Mouse (Mus musculus) left cerebral cortex, adult 18-20 months (tissue): Measurements from ENCODE around the gene Cmpk1. TPM values are rescaled to one million over a fixed set of nuclear protein-coding genes. Genes with fewer than 3 reads are reported as not detected.
"Not testable (repeated sequence)": the region's sequence is repeated elsewhere in the genome, so short reads cannot be mapped to it uniquely, and the experiment has no call there.

Experiments
- DNase-seq, 2 experiments: peaks; one replicate each; pipeline ENCODE4 v3.0.0; 2021 to 2022; ENCODE audit warnings: low spot score in 2 of 2, mixed read lengths in 1 of 2
- long read RNA-seq, 2 experiments: library from polyadenylated mRNA; stranded (forward); transcript quantifications; one replicate each; pipeline ENCODE4 v2.0.0; 2021
- total RNA-seq, 2 experiments: library from RNA; stranded (reverse); gene quantifications; 2 replicates each; pipeline ENCODE4 v1.2.3; 2021

The Cmpk1 gene
- total RNA-seq: 10 to 100 TPM; 68.2 to 79.4 TPM
- long read RNA-seq, experiment 1, transcript Cmpk1-201 (6 exons, 3,170 nt): major isoform, 132 of 135 reads
- long read RNA-seq, experiment 1, partial matches to known transcripts: 2 of 135 reads
- long read RNA-seq, experiment 1, other reads (novel, unspliced or antisense): 1 of 135 reads
- long read RNA-seq, experiment 2, transcript Cmpk1-201 (6 exons, 3,170 nt): major isoform, 123 of 128 reads
- long read RNA-seq, experiment 2, partial matches to known transcripts: 0 of 128 reads
- long read RNA-seq, experiment 2, other reads (novel, unspliced or antisense): 5 of 128 reads

GRCm38 (mm10) chr4:114986591-114987432 lies at the start of gene Cmpk1:
TSS of gene Cmpk1 (minus strand) at chr4:114987241.
- DNase-seq: peak; percentile 85 to 88

- no peak for DNase-seq
Observed at GRCm38 (mm10) chr4:115035043-115035442, 48.0 kb upstream of the Cmpk1 start.

GRCm38 (mm10) chr4:115019997-115020396 lies 33.0 kb upstream of the Cmpk1 start:
- DNase-seq: peak in 1 of 2 experiments; percentile 18

- DNase-seq: no peak
Observed at GRCm38 (mm10) chr4:115014276-115014675, 27.2 kb upstream of the Cmpk1 start.

- DNase-seq: no peak
Observed at GRCm38 (mm10) chr4:115000429-115000795, 13.4 kb upstream of the Cmpk1 start.

- DNase-seq: peak; percentile 97
Observed at GRCm38 (mm10) chr4:114999773-115000428, 12.9 kb upstream of the Cmpk1 start, which contains the start of gene Stil. TSS of gene Stil (plus strand) at chr4:115000159.

GRCm38 (mm10) chr4:114999445-114999772 lies 12.4 kb upstream of the Cmpk1 start:
- DNase-seq: no peak

- DNase-seq: peak; percentile 5 to 44
Observed at GRCm38 (mm10) chr4:114997051-114997450, 10.0 kb upstream of the Cmpk1 start.

GRCm38 (mm10) chr4:114994218-114994617 lies 7.2 kb upstream of the Cmpk1 start:
- DNase-seq: no peak

- no peak for DNase-seq
Observed at GRCm38 (mm10) chr4:114986211-114986590, 840 bp downstream of the Cmpk1 start.

- DNase-seq: no peak
Observed at GRCm38 (mm10) chr4:114983020-114983419, 4.0 kb downstream of the Cmpk1 start.

- DNase-seq: no peak
Observed at GRCm38 (mm10) chr4:114982619-114983018, 4.4 kb downstream of the Cmpk1 start.

GRCm38 (mm10) chr4:114973229-114973740 lies 13.8 kb downstream of the Cmpk1 start:
- no peak for DNase-seq

- DNase-seq: no peak
Observed at GRCm38 (mm10) chr4:114970736-114971135, 16.3 kb downstream of the Cmpk1 start.

GRCm38 (mm10) chr4:114960881-114961280 lies 26.2 kb downstream of the Cmpk1 start:
- DNase-seq: not testable (repeated sequence)

- no peak for DNase-seq
Observed at GRCm38 (mm10) chr4:114959533-114959932, 27.5 kb downstream of the Cmpk1 start.

GRCm38 (mm10) chr4:114958786-114959185 lies 28.3 kb downstream of the Cmpk1 start:
- DNase-seq: no peak

- DNase-seq: no peak
Observed at GRCm38 (mm10) chr4:114958231-114958630, 28.8 kb downstream of the Cmpk1 start.

GRCm38 (mm10) chr4:114957403-114957802 lies 29.6 kb downstream of the Cmpk1 start:
- DNase-seq: no peak

GRCm38 (mm10) chr4:114953172-114953571 lies 33.9 kb downstream of the Cmpk1 start:
- DNase-seq: no peak

GRCm38 (mm10) chr4:114947852-114948481 lies 39.1 kb downstream of the Cmpk1 start:
- no peak for DNase-seq
